Mouse (Mus musculus) erythroblast, embryonic 14.5 days (primary cell): Measurements from ENCODE around the gene Olfr297. TPM values are rescaled to one million over a fixed set of nuclear protein-coding genes. Genes with fewer than 3 reads are reported as not detected.

Source experiments
- H3K27me3 ChIP-seq: 2 replicates; pipeline ENCODE4 v1.6.1; 2012; ENCODE audit warnings: inconsistent platforms; ENCODE audit not compliant: control insufficient read depth
- H3K36me3 ChIP-seq: 2 replicates; pipeline ENCODE4 v1.6.1; 2012; ENCODE audit warnings: mild to moderate bottlenecking, inconsistent platforms; ENCODE audit not compliant: control insufficient read depth
- H3K4me1 ChIP-seq: 2 replicates; pipeline ENCODE4 v1.6.1; 2012; ENCODE audit warnings: inconsistent platforms; ENCODE audit not compliant: control insufficient read depth
- H3K4me3 ChIP-seq: replicated peaks from 2 replicates; pipeline ENCODE3; 2012; ENCODE audit warnings: moderate library complexity, mild to moderate bottlenecking, inconsistent platforms
- H3K9me3 ChIP-seq: 2 replicates; pipeline ENCODE4 v1.6.1; 2012; ENCODE audit warnings: low read length, inconsistent platforms, mixed read lengths; ENCODE audit not compliant: control insufficient read depth
- GATA1 ChIP-seq: IDR thresholded peaks from 2 replicates; pipeline ENCODE4 v1.6.1; 2012; ENCODE audit warnings: low read length, inconsistent platforms, mixed read lengths
- TAL1 ChIP-seq: IDR thresholded peaks from 3 replicates; pipeline ENCODE4 v1.6.1; 2012; ENCODE audit warnings: low read length, inconsistent platforms, mixed read lengths
- polyA plus RNA-seq: library from polyadenylated mRNA; stranded (reverse); fragments of >175 nt; gene quantifications from 2 replicates; pipeline ENCODE4 v1.2.3, GENCODE M21; 2012

Olfr297 gene
- not detected in 2 replicates for polyA plus RNA-seq

- Histone ChIP-seq H3K4me3 (no peak within 1 kb of the TSS), H3K4me1 (no peaks in the 10 kb centered on the region), H3K36me3 (no peaks in the 10 kb centered on the region), H3K27me3 (no peaks in the 10 kb centered on the region), H3K9me3 (no peaks in the 10 kb centered on the region)
- no peak for TF ChIP-seq GATA1
- TF ChIP-seq TAL1, result no peak
These were observed at the start of gene Olfr297 for GRCm38 (mm10) chr7:86519668-86520067. Olfr297 (plus strand) TSS chr7:86519968.

- H3K36me3 ChIP-seq, result no peaks in the 10 kb centered on the region
- H3K4me3 ChIP-seq, result no peak within 1 kb of the TSS
- TF ChIP-seq TAL1, result no peak
- no peak for TF ChIP-seq GATA1
- no peaks in the 10 kb centered on the region for H3K27me3 ChIP-seq
- no peaks in the 10 kb centered on the region for H3K9me3 ChIP-seq
- no peaks in the 10 kb centered on the region for H3K4me1 ChIP-seq
These were observed 27.4 kb upstream of the Olfr297 start, which contains the start of gene Olfr298 for GRCm38 (mm10) chr7:86492384-86492783. Olfr298 (minus strand) TSS chr7:86492484.

Other genes with a start within 250 kb of the Olfr297 start
- gene Olfr310, start 242.8 kb upstream of the Olfr297 start, polyA plus RNA-seq, result not detected in 2 replicates
- not detected in 2 replicates for gene Olfr309, start 206.3 kb upstream of the Olfr297 start, polyA plus RNA-seq
- gene Olfr308, start 194.3 kb upstream of the Olfr297 start, polyA plus RNA-seq, result not detected in 2 replicates
- gene Olfr307, start 182.4 kb upstream of the Olfr297 start, polyA plus RNA-seq, result 0.08 TPM in 1 of 2 replicates, not detected in the other
- gene Olfr305, start 153.0 kb upstream of the Olfr297 start, polyA plus RNA-seq, result not detected in 2 replicates
- not detected in 2 replicates for gene Olfr304, start 133.3 kb upstream of the Olfr297 start, polyA plus RNA-seq
- gene Olfr303, start 122.2 kb upstream of the Olfr297 start, polyA plus RNA-seq, result 0.01 TPM in 1 of 2 replicates, not detected in the other
- gene Olfr301, start 116.1 kb upstream of the Olfr297 start, polyA plus RNA-seq, result not detected in 2 replicates
- gene Olfr299, start 60.0 kb upstream of the Olfr297 start, polyA plus RNA-seq, result not detected in 2 replicates
- not detected in 2 replicates for gene Olfr298, start 27.5 kb upstream of the Olfr297 start, polyA plus RNA-seq
- gene Olfr295, start 63.9 kb downstream of the Olfr297 start, polyA plus RNA-seq, result not detected in 2 replicates
- gene Olfr294, start 96.7 kb downstream of the Olfr297 start, polyA plus RNA-seq, result not detected in 2 replicates
- not detected in 2 replicates for gene Olfr293, start 129.1 kb downstream of the Olfr297 start, polyA plus RNA-seq
- 0.01 TPM in 1 of 2 replicates, not detected in the other for gene Olfr292, start 168.4 kb downstream of the Olfr297 start, polyA plus RNA-seq